Mouse (Mus musculus): ENCODE data around the gene Qprt.

GRCm38 (mm10) chr7:127098950-127099349 lies 23.1 kb downstream of the Qprt start:
- TF ChIP-seq POLR2A (IDR thresholded peaks at IDR 0.05; ENCODE audit: insufficient read depth, low read depth, low read length) (no peak), CTCF (IDR thresholded peaks at IDR 0.05; ENCODE audit: insufficient read depth, low read depth, low read length) (no peak)

Measured in olfactory bulb, adult 2 months (tissue).